Mouse (Mus musculus) spleen, adult 2 months (tissue): ENCODE measurements around the gene Zfp746. TPM values are rescaled to one million over a fixed set of nuclear protein-coding genes. Genes with fewer than 3 reads are reported as not detected.
A peak's percentile ranks its signal among the peaks of the same experiment; 100 is the strongest.
"Not testable (repeated sequence)": the region's sequence is repeated elsewhere in the genome, so short reads cannot be mapped to it uniquely, and the experiment has no call there.

Source experiments
- DNase-seq, 2 experiments: peaks; one replicate each; pipeline versions ENCODE4 v3.0.0 to v3.0.0-alpha.2; 2012 to 2021; ENCODE audit warnings: low spot score in 2 of 2, low read depth in 1 of 2
- H3K27ac ChIP-seq: fragments of 200-500 bp; 2 replicates; pipeline ENCODE4 v1.5.1; 2012; ENCODE audit warnings: low read length, inconsistent platforms; ENCODE audit not compliant: insufficient read depth
- H3K27me3 ChIP-seq: fragments of 200-500 bp; 2 replicates; pipeline ENCODE4 v1.6.1; 2012; ENCODE audit warnings: mild to moderate bottlenecking, moderate library complexity, low read length, inconsistent platforms; ENCODE audit not compliant: control insufficient read depth, insufficient read depth
- H3K36me3 ChIP-seq: fragments of 200-500 bp; 2 replicates; pipeline ENCODE4 v1.6.1; 2012; ENCODE audit warnings: mild to moderate bottlenecking, low read length, inconsistent platforms; ENCODE audit not compliant: control insufficient read depth, insufficient read depth
- H3K4me1 ChIP-seq: fragments of 200-500 bp; 2 replicates; pipeline ENCODE4 v1.6.1; 2011; ENCODE audit warnings: inconsistent platforms; ENCODE audit not compliant: control insufficient read depth, insufficient read depth, insufficient read length
- H3K4me3 ChIP-seq: fragments of 200-500 bp; 2 replicates; pipeline ENCODE4 v1.5.1; 2011; ENCODE audit warnings: mild to moderate bottlenecking, inconsistent platforms; ENCODE audit not compliant: insufficient read depth, insufficient read length; ENCODE audit errors: extremely low read depth
- CTCF ChIP-seq: fragments of 200-500 bp; IDR thresholded peaks from 2 replicates; pipeline ENCODE4 v1.5.1; 2011; ENCODE audit warnings: mild to moderate bottlenecking, inconsistent platforms; ENCODE audit not compliant: insufficient read depth, insufficient read length, insufficient replicate concordance; ENCODE audit errors: extremely low read depth
- POLR2A ChIP-seq: fragments of 200-500 bp; IDR thresholded peaks from 2 replicates; pipeline ENCODE4 v1.6.1; 2011; ENCODE audit warnings: low read depth, low read length, inconsistent platforms
- WGBS: fragments of 180-500 bp; shearing (Covaris S2); methylation state at CpG from one replicate; pipeline ENCODE4 v1.1.7; 2018; 5-methylcytosine and 5-hydroxymethylcytosine counted together
- polyA plus RNA-seq: library from polyadenylated mRNA; depleted of rRNA; stranded (reverse); fragments of >200 nt; gene quantifications from 2 replicates; pipeline ENCODE4 v1.2.3, GENCODE M21; 2012; rRNA removed

Zfp746 gene
- polyA plus RNA-seq, result 22.7 and 27.1 TPM in 2 replicates

- Histone ChIP-seq H3K27me3 (no peaks in the 10 kb centered on the region), H3K4me1 (peaks cover 4% of the 10 kb centered on the region; the same call in 1 of the 2 replicates), H3K27ac (peak within 1 kb of the TSS; percentile 87), H3K36me3 (peaks cover 17% of the 10 kb centered on the region), H3K4me3 (peak within 1 kb of the TSS; percentile 70)
- TF ChIP-seq CTCF (peak; percentile 68), POLR2A (peak; percentile 46)
- DNase-seq, result peak; percentile 71 to 93
- under 1% methylated on average over 45 of the region's 53 CpGs for WGBS
Observed at GRCm38 (mm10) chr6:48086471-48086878, at the start of gene Zfp746. TSS of gene Zfp746 (minus strand) at chr6:48086593.

- WGBS, result 83% methylated on average over 4 of the region's 4 CpGs
- not testable (repeated sequence) for H3K27me3 ChIP-seq, H3K36me3 ChIP-seq, H3K4me3 ChIP-seq, H3K27ac ChIP-seq, H3K4me1 ChIP-seq
- peak in 1 of 2 experiments; percentile 45 for DNase-seq
Observed at GRCm38 (mm10) chr6:48121092-48121491, 34.7 kb upstream of the Zfp746 start.

- 70% methylated on average over 3 of the region's 3 CpGs for WGBS
- Histone ChIP-seq H3K27me3 (no peaks in the 10 kb centered on the region), H3K27ac (no peak overlapping the region), H3K36me3 (no peaks in the 10 kb centered on the region), H3K4me3 (no peak overlapping the region), H3K4me1 (no peaks in the 10 kb centered on the region)
- TF ChIP-seq POLR2A (no peak), CTCF (no peak)
- no peak for DNase-seq
Observed at GRCm38 (mm10) chr6:48116036-48116435, 29.6 kb upstream of the Zfp746 start.

GRCm38 (mm10) chr6:48086957-48087715, 743 bp upstream of the Zfp746 start:
- no peaks in the 10 kb centered on the region for H3K27me3 ChIP-seq
- WGBS, result 34% methylated on average over 14 of the region's 14 CpGs
- DNase-seq, result peak; percentile 10 to 42
- peaks cover 13% of the 10 kb centered on the region for H3K36me3 ChIP-seq
- no peak overlapping the region for H3K4me3 ChIP-seq
- H3K4me1 ChIP-seq, result peaks cover 4% of the 10 kb centered on the region; the same call in 1 of the 2 replicates
- no peak for TF ChIP-seq CTCF
- no peak for TF ChIP-seq POLR2A
- H3K27ac ChIP-seq, result no peak overlapping the region

- peaks cover 4% of the 10 kb centered on the region; the same call in 1 of the 2 replicates for H3K4me1 ChIP-seq
- WGBS, result 3% methylated on average over 66 of the region's 72 CpGs
- TF ChIP-seq CTCF, result 0 out of 2 replicates have a peak, but pooled peaks have one; percentile 12
- no peak; the same call in 1 of the 2 replicates for TF ChIP-seq POLR2A
- H3K36me3 ChIP-seq, result peaks cover 24% of the 10 kb centered on the region
- H3K4me3 ChIP-seq, result peak overlapping the region; percentile 70
- peak; percentile 47 to 71 for DNase-seq
- H3K27ac ChIP-seq, result peak overlapping the region; percentile 87
- H3K27me3 ChIP-seq, result no peaks in the 10 kb centered on the region
Observed at GRCm38 (mm10) chr6:48085521-48086404, 630 bp downstream of the Zfp746 start.

- Histone ChIP-seq H3K27ac (no peak overlapping the region), H3K27me3 (no peaks in the 10 kb centered on the region), H3K4me1 (peaks cover 4% of the 10 kb centered on the region; the same call in 1 of the 2 replicates), H3K36me3 (peaks cover 35% of the 10 kb centered on the region), H3K4me3 (no peak overlapping the region)
- DNase-seq, result no peak
- no peak for TF ChIP-seq POLR2A
- TF ChIP-seq CTCF, result no peak
- 52% methylated on average over 6 of the region's 6 CpGs for WGBS
Observed at GRCm38 (mm10) chr6:48083733-48084191, 2.6 kb downstream of the Zfp746 start.

- H3K27me3 ChIP-seq, result no peaks in the 10 kb centered on the region
- peaks cover 4% of the 10 kb centered on the region; the same call in 1 of the 2 replicates for H3K4me1 ChIP-seq
- no peak for DNase-seq
- TF ChIP-seq CTCF (no peak), POLR2A (no peak)
- 94% methylated on average over 3 of the region's 3 CpGs for WGBS
- no peak overlapping the region for H3K4me3 ChIP-seq
- H3K27ac ChIP-seq, result no peak overlapping the region
- H3K36me3 ChIP-seq, result peaks cover 44% of the 10 kb centered on the region
Observed at GRCm38 (mm10) chr6:48081952-48082351, 4.4 kb downstream of the Zfp746 start.
